Mouse (Mus musculus): Measurements from ENCODE around the gene Ap1ar.

The Ap1ar gene

DNA sequence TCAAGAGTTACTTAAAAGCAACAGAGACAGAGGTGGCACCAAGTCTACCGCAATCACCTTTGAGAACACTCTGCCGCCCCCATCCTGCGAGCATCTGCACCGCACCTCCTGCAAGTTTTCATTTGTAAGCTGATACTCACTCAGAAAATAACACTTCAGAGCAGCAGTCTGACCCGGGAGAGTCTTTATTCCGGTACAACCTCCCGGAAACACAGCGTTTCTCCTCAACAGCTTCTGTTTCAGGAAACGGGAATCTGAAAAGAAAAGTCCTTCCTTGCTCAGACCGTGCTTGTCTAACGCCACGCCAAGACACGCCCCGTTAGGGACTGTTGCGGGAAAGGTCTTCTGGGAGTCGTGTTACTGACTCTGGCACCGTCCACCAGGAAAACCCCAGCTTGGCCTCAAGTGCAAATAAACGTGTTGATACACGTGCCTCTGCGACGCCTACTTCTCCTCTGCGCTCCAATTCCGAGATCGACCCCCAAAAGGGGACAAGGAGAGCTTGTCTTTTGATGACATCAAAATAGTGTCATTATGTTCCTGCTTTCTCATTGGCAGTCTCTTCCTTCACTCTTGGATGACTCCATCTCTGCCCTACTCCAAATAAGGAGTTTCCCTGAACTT is 57.2 kb downstream of the Ap1ar start, which contains the start of gene Alpk1:
TSS of gene Alpk1 (minus strand) at position 507 of the 624 bp plus-strand sequence.
- in situ Hi-C loops (cut with MboI; ENCODE audit: low pct_unique_long_range_greater_than_20kb in 1 of 2, low sequenced_read_pairs in 2 of 2, unreplicated experiment in 1 of 2): no loop called here

DNA sequence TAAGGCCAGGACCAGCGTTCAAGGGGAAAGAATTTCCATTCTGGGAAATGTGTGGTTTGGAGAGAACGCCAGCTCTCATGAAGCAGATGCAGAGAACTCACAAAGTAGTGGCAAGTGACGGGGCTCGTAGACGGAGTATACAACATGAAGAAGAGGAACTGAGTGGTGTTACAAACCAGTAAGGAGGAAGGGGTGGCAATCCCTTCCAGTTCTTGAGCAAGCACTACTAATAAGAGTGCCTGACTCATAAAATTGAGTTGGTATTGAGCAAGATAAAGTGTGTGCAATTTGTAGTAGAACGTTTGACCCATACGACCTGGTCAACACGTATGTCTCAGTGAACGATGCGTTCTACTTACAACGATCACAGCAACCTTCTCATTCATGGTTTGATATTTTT is 68.2 kb downstream of the Ap1ar start:
- in situ Hi-C loops (cut with MboI; ENCODE audit: low pct_unique_long_range_greater_than_20kb in 1 of 2, low sequenced_read_pairs in 2 of 2, unreplicated experiment in 1 of 2): loop anchor here (25.0 kb wide), 1 partner anchor 132 kb away; the partner anchor contains the start of gene Neurog2 (in 2 of the 2)

DNA sequence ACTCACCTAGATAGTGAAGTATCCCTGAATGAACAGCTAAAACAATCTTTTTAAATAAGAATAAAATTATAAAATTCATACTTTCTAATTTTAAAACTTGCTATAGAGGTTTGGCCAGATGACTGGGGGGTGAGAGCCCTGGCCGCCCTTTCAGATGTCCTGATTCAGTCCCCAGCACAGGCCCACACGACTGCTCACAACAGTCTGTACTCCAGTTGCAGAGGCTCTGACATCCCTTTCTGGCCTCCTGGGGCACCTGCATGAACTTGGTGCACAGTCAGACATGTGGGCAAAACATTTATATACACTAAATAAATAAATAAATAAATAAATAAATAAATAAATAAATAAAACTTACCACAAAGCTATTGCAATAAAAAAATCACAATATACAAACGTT is 71.4 kb downstream of the Ap1ar start:
- in situ Hi-C loops (cut with MboI; ENCODE audit: low pct_unique_long_range_greater_than_20kb in 1 of 2, low sequenced_read_pairs in 2 of 2, unreplicated experiment in 1 of 2): loop anchor here (25.0 kb wide), 1 partner anchor 129 kb away; the partner anchor contains the start of gene Neurog2 (in 2 of the 2)

DNA sequence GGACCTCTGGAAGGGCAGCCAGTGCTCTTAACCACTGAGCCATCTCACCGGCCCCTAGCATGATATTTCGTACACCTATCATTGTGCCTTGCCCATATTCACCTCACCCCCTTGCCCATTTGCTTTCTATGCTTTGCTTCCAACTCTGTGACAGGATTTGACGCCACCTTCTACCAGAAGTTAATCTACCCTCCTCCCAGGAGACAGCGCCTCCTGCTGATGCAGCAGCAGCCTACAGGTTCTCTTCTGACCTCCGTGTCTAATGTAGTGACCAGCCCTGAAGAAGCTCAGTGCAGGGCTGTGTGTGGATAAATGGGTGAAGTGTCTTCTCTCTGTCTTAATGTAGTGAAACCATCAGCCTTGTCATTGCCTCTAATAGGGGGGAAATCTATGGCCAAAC is 72.8 kb downstream of the Ap1ar start:
- in situ Hi-C loops (cut with MboI; ENCODE audit: low pct_unique_long_range_greater_than_20kb in 1 of 2, low sequenced_read_pairs in 2 of 2, unreplicated experiment in 1 of 2): loop anchor here (25.0 kb wide), 1 partner anchor 127 kb away; the partner anchor contains the start of gene Neurog2 (in 2 of the 2)

DNA sequence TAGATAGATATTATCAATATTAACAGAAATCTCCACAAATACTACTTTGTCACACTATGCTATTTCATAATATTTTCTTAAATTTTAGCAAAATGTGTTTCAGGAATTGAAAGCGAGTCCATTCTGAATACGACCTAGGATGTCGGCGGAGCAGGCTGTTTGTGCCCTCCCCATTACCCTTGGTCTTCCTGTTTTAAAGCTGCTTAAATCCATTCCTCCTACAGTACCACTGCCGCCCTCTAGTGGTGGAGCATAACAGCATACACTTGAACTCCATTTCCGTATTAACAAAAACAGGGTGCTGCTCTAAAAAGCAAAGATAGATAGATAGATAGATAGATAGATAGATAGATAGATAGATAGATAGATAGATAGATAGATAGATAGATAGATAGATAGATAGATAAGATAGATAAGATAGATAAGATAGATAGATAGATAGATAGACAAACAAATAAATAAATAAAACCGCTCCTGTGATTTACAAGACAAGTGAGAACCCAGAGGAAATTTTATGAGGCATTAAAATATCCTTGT is 74.2 kb downstream of the Ap1ar start:
- in situ Hi-C loops (cut with MboI; ENCODE audit: low pct_unique_long_range_greater_than_20kb in 1 of 2, low sequenced_read_pairs in 2 of 2, unreplicated experiment in 1 of 2): loop anchor here (25.0 kb wide), 1 partner anchor 126 kb away; the partner anchor contains the start of gene Neurog2 (in 2 of the 2)

DNA sequence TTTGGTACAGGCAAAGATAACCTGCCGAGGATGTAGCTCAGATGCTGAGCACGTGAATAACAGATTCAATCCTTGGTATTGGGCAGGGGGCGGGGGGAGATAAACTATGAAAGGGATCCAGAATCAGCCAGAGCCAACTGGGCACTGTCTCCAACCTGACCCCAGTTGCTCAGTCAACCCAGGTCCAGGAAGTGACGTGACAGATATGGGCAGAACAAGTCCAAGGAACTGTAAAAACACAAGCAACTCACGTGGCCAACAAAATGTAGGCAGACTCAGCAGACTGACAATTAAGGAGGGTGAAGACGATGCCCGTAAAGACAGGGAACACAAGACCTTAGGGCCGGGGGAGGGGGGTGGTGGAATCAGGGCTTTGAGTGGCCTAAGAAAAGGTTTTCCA is 74.9 kb downstream of the Ap1ar start:
- in situ Hi-C loops (cut with MboI; ENCODE audit: low pct_unique_long_range_greater_than_20kb in 1 of 2, low sequenced_read_pairs in 2 of 2, unreplicated experiment in 1 of 2): loop anchor here (25.0 kb wide), 1 partner anchor 125 kb away; the partner anchor contains the start of gene Neurog2 (in 2 of the 2)

DNA sequence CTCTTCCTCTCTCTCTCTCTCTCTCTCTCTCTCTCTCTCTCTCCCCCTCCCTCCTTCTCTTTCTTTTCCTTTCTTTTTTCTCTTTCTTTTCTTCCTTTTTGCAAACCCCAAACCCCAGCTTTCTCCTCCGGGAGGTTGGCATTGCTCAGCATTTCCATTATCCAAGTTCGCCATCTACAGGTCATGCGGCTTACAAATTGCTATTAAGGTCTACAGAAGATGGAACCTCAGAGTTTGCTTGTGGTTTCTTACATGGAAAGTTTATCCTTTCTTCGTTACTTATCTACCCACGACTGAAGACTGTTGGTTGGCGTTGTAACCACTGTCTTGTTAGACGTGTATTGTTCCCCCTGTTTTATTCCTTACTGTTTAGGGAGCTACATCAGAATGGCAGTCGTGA is 78.1 kb downstream of the Ap1ar start:
- in situ Hi-C loops (cut with MboI; ENCODE audit: low pct_unique_long_range_greater_than_20kb in 1 of 2, low sequenced_read_pairs in 2 of 2, unreplicated experiment in 1 of 2): loop anchor here (25.0 kb wide), 1 partner anchor 122 kb away; the partner anchor contains the start of gene Neurog2 (in 2 of the 2)

DNA sequence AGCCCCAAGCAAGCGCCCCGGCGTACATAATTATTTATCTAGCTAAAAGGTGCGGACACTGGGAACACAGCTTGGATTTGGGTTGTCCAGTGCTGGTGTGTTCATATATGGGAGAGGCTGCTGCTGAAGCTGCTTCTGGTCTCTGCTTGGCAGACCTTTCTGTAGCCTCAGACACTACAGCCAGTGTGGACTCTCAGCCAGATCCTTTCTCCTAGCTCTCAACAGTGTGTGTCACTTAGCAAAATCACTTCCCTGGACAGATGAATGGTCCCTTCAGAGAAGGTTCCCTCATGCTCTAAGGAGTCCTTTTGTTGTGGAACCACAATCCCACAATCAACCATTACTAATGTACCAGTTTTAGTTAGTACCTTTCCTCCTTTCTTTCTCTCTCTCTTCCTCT is 78.5 kb downstream of the Ap1ar start:
- in situ Hi-C loops (cut with MboI; ENCODE audit: low pct_unique_long_range_greater_than_20kb in 1 of 2, low sequenced_read_pairs in 2 of 2, unreplicated experiment in 1 of 2): loop anchor here (25.0 kb wide), 1 partner anchor 122 kb away; the partner anchor contains the start of gene Neurog2 (in 2 of the 2)

DNA sequence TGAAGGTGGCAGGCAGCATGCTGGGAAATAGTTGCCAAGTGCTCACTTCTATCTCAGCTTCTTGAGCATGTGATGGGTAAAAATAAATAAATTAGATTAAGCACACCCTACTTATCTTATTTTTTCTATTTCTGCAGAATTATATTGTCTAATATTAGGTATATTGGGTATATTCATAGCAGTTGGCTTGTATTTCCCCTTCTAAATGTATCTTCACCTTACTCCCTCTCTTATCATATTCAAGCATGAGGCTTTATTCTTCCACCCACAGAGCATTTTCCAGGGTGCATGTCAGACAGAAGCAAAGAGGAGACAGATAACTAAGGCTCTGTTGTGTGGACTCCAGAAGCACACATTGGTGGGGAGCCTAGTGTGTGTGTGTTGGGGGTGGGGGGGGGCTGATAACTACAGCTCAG is 79.4 kb downstream of the Ap1ar start:
- in situ Hi-C loops (cut with MboI; ENCODE audit: low pct_unique_long_range_greater_than_20kb in 1 of 2, low sequenced_read_pairs in 2 of 2, unreplicated experiment in 1 of 2): loop anchor here (25.0 kb wide), 1 partner anchor 121 kb away; the partner anchor contains the start of gene Neurog2 (in 2 of the 2)
